13 mouse cellular contexts compared by ENCODE assay signal in genomic region chr13:51725926-51726574, GRCm38 (mm10).
DNase-seq lines count a peak whose midpoint lies in the region; ATAC-seq lines count a peak whose summit lies in the region.
"Had no signal": no experiment of that assay in that cellular context is flagged by ENCODE, and none has a peak within 500 bp of the region (broad histone marks: within the 10 kb centered on the region; RNA-seq: fewer than 3 reads in every experiment).

No protein-coding gene starts in this region.

- H3K4me1 ChIP-seq in intestine, embryonic 16.5 days (ENCODE audit: control insufficient read depth, insufficient read depth, low read length): 0 out of 2 replicates have a peak, but pooled peaks cover 9% of the 10 kb centered on the region

- no peaks in the 10 kb centered on the region for H3K36me3 ChIP-seq in intestine, embryonic 16.5 days (ENCODE audit: control insufficient read depth, insufficient read depth, low read length)
- H3K36me3 ChIP-seq: embryonic facial prominence, embryonic 12.5 days; heart, embryonic 15.5 days; limb, embryonic 13.5 days had no signal

- H3K27me3 ChIP-seq in intestine, embryonic 16.5 days (replicated peaks; ENCODE audit: control insufficient read depth, insufficient read depth, low read length): no peaks in the 10 kb centered on the region
- H3K27me3 ChIP-seq: embryonic facial prominence, embryonic 12.5 days; heart, embryonic 15.5 days; limb, embryonic 13.5 days had no signal

- no peaks in the 10 kb centered on the region for H3K9me3 ChIP-seq in intestine, embryonic 16.5 days (ENCODE audit: control insufficient read depth, low read length)
- H3K9me3 ChIP-seq: embryonic facial prominence, embryonic 12.5 days; heart, embryonic 15.5 days; limb, embryonic 13.5 days had no signal

- H3K9ac ChIP-seq in intestine, embryonic 16.5 days (ENCODE audit: low read depth, low read length): no peak overlapping the region
- H3K9ac ChIP-seq: embryonic facial prominence, embryonic 12.5 days; heart, embryonic 15.5 days; limb, embryonic 13.5 days had no signal

- DNase-seq in embryo, embryonic 10 days (ENCODE audit: low spot score): peak; percentile 54
- DNase-seq in embryo, embryonic 11 days: no peak
- DNase-seq in heart, postnatal 4 days: no peak
- DNase-seq in thymus, postnatal 4 days: no peak
- DNase-seq in kidney, adult 11 months: no peak
- DNase-seq: adrenal gland, postnatal 14 days; kidney, postnatal 25 days had no signal

- WGBS in intestine, embryonic 16.5 days: 62% methylated on average over 8 of the region's 8 CpGs

- peak; percentile 59 for ATAC-seq in activated CD4-positive, CD25-positive, alpha-beta regulatory T cell, adult 4 months
- ATAC-seq in intestine, embryonic 16.5 days: peak; percentile 55; the same call in 1 of the 2 replicates
- peak; percentile 77 for ATAC-seq in megakaryocyte-erythroid progenitor cell, adult 5-6 weeks (replicated peaks; ENCODE audit: low FRiP score, low TSS enrichment, poor library complexity, severe bottlenecking)

- H3K4me2 ChIP-seq in intestine, embryonic 16.5 days (ENCODE audit: low read depth, low read length): no peak overlapping the region
- H3K4me2 ChIP-seq: embryonic facial prominence, embryonic 12.5 days; heart, embryonic 15.5 days; limb, embryonic 13.5 days had no signal

- H3K4me3 ChIP-seq in intestine, embryonic 16.5 days (ENCODE audit: low read length): no peak overlapping the region
- H3K4me3 ChIP-seq: embryonic facial prominence, embryonic 12.5 days; heart, embryonic 15.5 days; limb, embryonic 13.5 days had no signal

- H3K27ac ChIP-seq in intestine, embryonic 16.5 days (ENCODE audit: low read length): no peak overlapping the region
- H3K27ac ChIP-seq: embryonic facial prominence, embryonic 12.5 days; heart, embryonic 15.5 days; limb, embryonic 13.5 days had no signal
